Comparison of ENCODE assay signal across 8 mouse cellular contexts in the genomic region with DNA sequence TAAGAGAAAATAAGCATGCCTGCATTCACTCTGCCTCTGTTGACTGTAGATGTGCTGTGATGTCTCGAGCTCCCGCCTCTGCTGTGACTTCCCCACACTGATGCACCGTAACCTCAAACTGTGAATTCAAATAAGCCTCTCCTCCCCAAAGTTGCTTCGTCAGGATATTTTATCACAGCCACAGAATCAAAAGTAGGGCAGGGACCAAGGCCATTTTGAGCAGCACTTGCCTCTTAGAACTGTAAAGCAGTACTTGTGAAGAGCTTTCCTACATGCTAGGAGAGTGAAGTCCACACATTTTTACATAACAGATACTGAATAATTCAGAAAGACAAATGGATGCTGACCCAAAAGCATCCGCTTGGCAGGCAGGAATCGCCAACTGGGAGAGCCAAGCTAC.
"Had no signal": no experiment of that assay in that cellular context is flagged by ENCODE, and none has a peak within 500 bp of the region (broad histone marks: within the 10 kb centered on the region; RNA-seq: fewer than 3 reads in every experiment).

No protein-coding gene starts in this region.

- DNase-seq: kidney, postnatal 25 days; liver; liver, embryonic 13.5 days; liver, postnatal 0 days; lung, postnatal 14 days; midbrain, embryonic 14.5 days; right cerebral cortex, postnatal 25 days; thymus, postnatal 4 days had no signal

- ATAC-seq: liver, postnatal 0 days had no signal
